Mouse (Mus musculus): ENCODE data around the gene Tom1. TPM values are rescaled to one million over a fixed set of nuclear protein-coding genes. Genes with fewer than 3 reads are reported as not detected.
A peak's percentile ranks its signal among the peaks of the same experiment; 100 is the strongest.

Tom1 gene
- 25.8 and 31.9 TPM in 2 replicates for polyA plus RNA-seq (2015; fragmentation: Nextera tagmentation; extraction: Ambion mirVana)

- peak within 1 kb of the TSS; percentile 88 for H3K27ac ChIP-seq
- H3K36me3 ChIP-seq, result peaks cover 24% of the 10 kb centered on the region
- H3K9ac ChIP-seq, result peak within 1 kb of the TSS; percentile 76
- H3K4me2 ChIP-seq, result peak within 1 kb of the TSS; percentile 80
- ATAC-seq (ENCODE audit: insufficient number of reproducible peaks, insufficient read depth, low FRiP score, low TSS enrichment, low read depth), result peak; percentile 98
- no peaks in the 10 kb centered on the region for H3K27me3 ChIP-seq
- H3K4me1 ChIP-seq, result peaks cover 14% of the 10 kb centered on the region
- no peaks in the 10 kb centered on the region for H3K9me3 ChIP-seq
- under 1% methylated on average over 59 of the region's 62 CpGs for WGBS
- H3K4me3 ChIP-seq, result peak within 1 kb of the TSS; percentile 68
These were observed at the start of gene Tom1 for GRCm38 (mm10) chr8:75033511-75034243. TSS of gene Tom1 (plus strand) at chr8:75033705.

DNA sequence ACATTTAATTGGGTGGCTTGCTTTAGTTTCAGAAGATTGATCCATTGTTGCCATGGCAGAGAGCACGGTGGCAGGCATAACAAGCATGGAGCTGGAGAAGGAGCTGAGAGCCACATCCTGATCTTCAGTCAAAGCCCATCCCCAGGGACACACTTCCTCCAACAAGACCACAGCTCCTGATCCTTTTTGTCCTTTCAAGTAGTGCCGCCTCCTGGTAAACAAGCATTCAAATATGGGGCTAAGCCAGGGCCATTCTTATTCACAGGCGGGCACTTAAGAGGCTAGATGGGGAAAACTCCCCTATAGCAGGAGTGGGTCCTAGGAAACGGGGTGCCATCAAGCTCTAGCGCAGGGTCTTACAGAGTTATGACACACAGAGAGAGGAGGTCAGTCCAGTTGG lies 46.1 kb upstream of the Tom1 start:
- Histone ChIP-seq H3K4me2 (no peak overlapping the region), H3K4me1 (no peaks in the 10 kb centered on the region), H3K4me3 (no peak overlapping the region), H3K9me3 (no peaks in the 10 kb centered on the region), H3K27me3 (0 out of 2 replicates have a peak, but pooled peaks cover 6% of the 10 kb centered on the region), H3K36me3 (no peaks in the 10 kb centered on the region), H3K27ac (no peak overlapping the region), H3K9ac (no peak overlapping the region)
- no peak for ATAC-seq (ENCODE audit: insufficient number of reproducible peaks, insufficient read depth, low FRiP score, low TSS enrichment, low read depth)
- 79% methylated on average over 5 of the region's 5 CpGs for WGBS

DNA sequence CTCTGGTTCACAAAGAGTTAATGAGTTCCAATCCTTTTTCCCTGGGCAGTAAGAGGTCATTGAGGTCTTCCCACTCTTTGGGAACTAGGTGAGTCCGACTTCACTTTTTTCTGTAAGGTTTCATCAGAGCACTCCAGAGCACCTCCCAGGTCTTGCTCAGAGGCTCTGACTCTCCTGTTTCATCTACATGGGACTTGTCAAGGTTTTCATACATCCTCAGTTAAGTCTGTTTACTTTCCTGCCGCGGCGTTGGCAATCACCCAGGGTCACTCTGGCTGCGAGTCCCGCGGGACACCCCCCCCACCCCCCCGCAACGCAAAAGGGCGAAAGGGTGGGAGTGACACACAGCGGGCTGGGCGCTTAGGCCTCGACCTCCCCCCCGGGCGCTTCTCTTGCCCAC lies 43.5 kb upstream of the Tom1 start:
- Histone ChIP-seq H3K4me1 (peaks cover 5% of the 10 kb centered on the region; the same call in 1 of the 2 replicates), H3K4me2 (no peak overlapping the region), H3K36me3 (no peaks in the 10 kb centered on the region), H3K9me3 (no peaks in the 10 kb centered on the region), H3K4me3 (no peak overlapping the region), H3K27ac (no peak overlapping the region), H3K9ac (no peak overlapping the region), H3K27me3 (0 out of 2 replicates have a peak, but pooled peaks cover 6% of the 10 kb centered on the region)
- ATAC-seq (ENCODE audit: insufficient number of reproducible peaks, insufficient read depth, low FRiP score, low TSS enrichment, low read depth), result no peak
- 17% methylated on average over 15 of the region's 15 CpGs for WGBS

- Histone ChIP-seq H3K4me2 (peak within 1 kb of the TSS; percentile 64), H3K4me3 (peak within 1 kb of the TSS; percentile 84), H3K9ac (peak within 1 kb of the TSS; percentile 99), H3K9me3 (no peaks in the 10 kb centered on the region), H3K27ac (peak within 1 kb of the TSS; percentile 98), H3K4me1 (peaks cover 5% of the 10 kb centered on the region; the same call in 1 of the 2 replicates), H3K27me3 (0 out of 2 replicates have a peak, but pooled peaks cover 6% of the 10 kb centered on the region), H3K36me3 (no peaks in the 10 kb centered on the region)
- 12% methylated on average over 8 of the region's 8 CpGs for WGBS
- no peak for ATAC-seq (ENCODE audit: insufficient number of reproducible peaks, insufficient read depth, low FRiP score, low TSS enrichment, low read depth)
These were observed 40.4 kb upstream of the Tom1 start, which contains the start of gene Hmgxb4 for GRCm38 (mm10) chr8:74993081-74993474. TSS of gene Hmgxb4 (plus strand) at chr8:74993356.

DNA sequence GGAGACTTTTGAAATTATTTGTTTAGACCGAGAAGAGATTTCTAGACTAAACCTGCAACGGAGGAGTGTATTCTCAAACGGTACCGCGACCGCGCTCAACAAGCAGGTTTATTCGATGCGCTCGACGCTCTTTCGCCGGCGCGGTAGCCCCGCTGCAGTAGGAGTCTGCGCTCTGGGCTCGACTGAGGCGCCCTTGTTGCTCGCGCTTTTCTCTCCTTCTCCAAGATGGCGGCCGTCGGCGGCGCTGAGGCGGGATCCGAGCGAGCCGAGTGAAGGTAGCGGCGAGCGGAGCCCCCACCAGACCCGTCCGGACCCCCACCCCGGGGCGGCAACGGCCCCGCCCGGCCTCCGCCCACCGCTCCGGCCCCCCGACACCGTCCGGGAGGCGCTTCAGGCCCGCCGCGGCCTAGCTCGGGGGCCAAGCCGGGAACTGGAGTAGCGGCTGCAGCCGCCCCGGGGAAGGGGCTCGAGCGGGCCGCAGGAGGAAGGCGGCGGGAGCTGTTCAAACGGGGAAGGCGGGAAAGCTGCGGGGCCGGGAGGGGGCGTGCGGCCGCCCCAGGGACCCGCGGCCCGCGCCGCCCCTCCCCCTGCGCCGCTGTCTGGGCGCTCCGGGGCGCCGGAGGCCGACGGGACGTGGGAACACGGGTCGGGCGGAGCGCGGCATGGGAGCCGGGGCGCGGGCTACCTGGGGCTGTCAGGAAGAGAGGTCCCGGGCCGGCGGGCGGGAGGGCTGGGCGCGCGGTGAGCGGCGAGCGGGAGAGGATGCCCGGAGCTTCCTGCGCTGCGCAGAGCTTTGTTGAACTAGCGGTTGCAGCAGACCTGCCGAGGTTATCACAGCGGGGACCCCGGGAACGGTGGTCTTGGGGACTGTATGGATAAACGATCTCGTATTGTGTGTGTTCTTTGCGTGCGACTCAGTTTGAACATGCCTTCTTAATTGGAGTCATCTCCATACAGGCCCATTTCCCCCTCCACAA lies 39.7 kb upstream of the Tom1 start:
- Histone ChIP-seq H3K4me2 (peak overlapping the region; percentile 64), H3K4me1 (peaks cover 5% of the 10 kb centered on the region; the same call in 1 of the 2 replicates), H3K4me3 (peak overlapping the region; percentile 84), H3K9ac (peak overlapping the region; percentile 99), H3K9me3 (no peaks in the 10 kb centered on the region), H3K27me3 (0 out of 2 replicates have a peak, but pooled peaks cover 6% of the 10 kb centered on the region), H3K27ac (peak overlapping the region; percentile 98), H3K36me3 (peaks cover 3% of the 10 kb centered on the region)
- peak; percentile 92 for ATAC-seq (ENCODE audit: insufficient number of reproducible peaks, insufficient read depth, low FRiP score, low TSS enrichment, low read depth)
- under 1% methylated on average over 85 of the region's 111 CpGs for WGBS

- peak overlapping the region; percentile 84 for H3K4me3 ChIP-seq
- peaks cover 11% of the 10 kb centered on the region for H3K36me3 ChIP-seq
- peaks cover 5% of the 10 kb centered on the region; the same call in 1 of the 2 replicates for H3K4me1 ChIP-seq
- ATAC-seq (ENCODE audit: insufficient number of reproducible peaks, insufficient read depth, low FRiP score, low TSS enrichment, low read depth), result no peak
- H3K27me3 ChIP-seq, result 0 out of 2 replicates have a peak, but pooled peaks cover 6% of the 10 kb centered on the region
- peak overlapping the region; percentile 98 for H3K27ac ChIP-seq
- H3K4me2 ChIP-seq, result peak overlapping the region; percentile 64
- WGBS, result 6% methylated on average over 7 of the region's 7 CpGs
- H3K9ac ChIP-seq, result peak overlapping the region; percentile 99
- H3K9me3 ChIP-seq, result no peaks in the 10 kb centered on the region
These were observed 39.0 kb upstream of the Tom1 start for GRCm38 (mm10) chr8:74994540-74994939.

GRCm38 (mm10) chr8:75000431-75000830 lies 33.1 kb upstream of the Tom1 start:
- ATAC-seq (ENCODE audit: insufficient number of reproducible peaks, insufficient read depth, low FRiP score, low TSS enrichment, low read depth), result no peak
- H3K27ac ChIP-seq, result no peak overlapping the region
- no peaks in the 10 kb centered on the region for H3K9me3 ChIP-seq
- no peak overlapping the region for H3K4me3 ChIP-seq
- peaks cover 66% of the 10 kb centered on the region for H3K36me3 ChIP-seq
- no peak overlapping the region for H3K4me2 ChIP-seq
- no peaks in the 10 kb centered on the region for H3K4me1 ChIP-seq
- 90% methylated on average over 3 of the region's 3 CpGs for WGBS
- no peak overlapping the region for H3K9ac ChIP-seq
- H3K27me3 ChIP-seq, result no peaks in the 10 kb centered on the region

GRCm38 (mm10) chr8:75008826-75009225 lies 24.7 kb upstream of the Tom1 start:
- H3K4me1 ChIP-seq, result 0 out of 2 replicates have a peak, but pooled peaks cover 2% of the 10 kb centered on the region
- no peak overlapping the region for H3K4me2 ChIP-seq
- H3K4me3 ChIP-seq, result no peak overlapping the region
- H3K36me3 ChIP-seq, result peaks cover 63% of the 10 kb centered on the region
- no peaks in the 10 kb centered on the region for H3K9me3 ChIP-seq
- H3K27ac ChIP-seq, result no peak overlapping the region
- no peak overlapping the region for H3K9ac ChIP-seq
- 92% methylated on average over 2 of the region's 2 CpGs for WGBS
- no peak for ATAC-seq (ENCODE audit: insufficient number of reproducible peaks, insufficient read depth, low FRiP score, low TSS enrichment, low read depth)
- H3K27me3 ChIP-seq, result no peaks in the 10 kb centered on the region

GRCm38 (mm10) chr8:75013557-75013956 lies 19.9 kb upstream of the Tom1 start:
- 40% methylated on average over 2 of the region's 2 CpGs for WGBS
- Histone ChIP-seq H3K27ac (no peak overlapping the region), H3K4me2 (no peak overlapping the region), H3K4me1 (peaks cover 8% of the 10 kb centered on the region), H3K9ac (no peak overlapping the region), H3K4me3 (no peak overlapping the region), H3K27me3 (no peaks in the 10 kb centered on the region), H3K9me3 (no peaks in the 10 kb centered on the region), H3K36me3 (peaks cover 32% of the 10 kb centered on the region)
- ATAC-seq (ENCODE audit: insufficient number of reproducible peaks, insufficient read depth, low FRiP score, low TSS enrichment, low read depth), result no peak

DNA sequence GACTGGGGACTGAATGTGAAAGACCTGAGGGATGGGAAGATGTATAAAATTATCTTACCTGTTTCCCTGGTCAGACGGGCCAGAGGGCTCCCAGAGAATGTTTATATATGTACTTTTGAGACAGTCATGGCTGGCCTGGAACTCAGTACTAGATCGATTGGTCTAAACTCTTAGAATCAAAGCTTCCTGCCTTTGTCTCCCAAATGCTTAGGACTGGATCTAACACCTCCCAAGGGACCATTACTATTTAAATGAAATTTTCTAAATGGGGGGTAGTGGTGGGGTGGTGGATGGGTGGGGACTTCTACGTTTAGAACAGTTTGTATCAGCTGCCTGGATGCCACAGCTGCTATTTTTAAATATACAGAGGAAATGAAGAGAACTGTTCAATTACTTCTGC lies 19.5 kb upstream of the Tom1 start:
- Histone ChIP-seq H3K27ac (no peak overlapping the region), H3K4me1 (peaks cover 9% of the 10 kb centered on the region), H3K9ac (no peak overlapping the region), H3K36me3 (peaks cover 28% of the 10 kb centered on the region), H3K9me3 (no peaks in the 10 kb centered on the region), H3K4me2 (no peak overlapping the region), H3K4me3 (no peak overlapping the region), H3K27me3 (no peaks in the 10 kb centered on the region)
- no peak for ATAC-seq (ENCODE audit: insufficient number of reproducible peaks, insufficient read depth, low FRiP score, low TSS enrichment, low read depth)
- 70% methylated on average over 3 of the region's 3 CpGs for WGBS

DNA sequence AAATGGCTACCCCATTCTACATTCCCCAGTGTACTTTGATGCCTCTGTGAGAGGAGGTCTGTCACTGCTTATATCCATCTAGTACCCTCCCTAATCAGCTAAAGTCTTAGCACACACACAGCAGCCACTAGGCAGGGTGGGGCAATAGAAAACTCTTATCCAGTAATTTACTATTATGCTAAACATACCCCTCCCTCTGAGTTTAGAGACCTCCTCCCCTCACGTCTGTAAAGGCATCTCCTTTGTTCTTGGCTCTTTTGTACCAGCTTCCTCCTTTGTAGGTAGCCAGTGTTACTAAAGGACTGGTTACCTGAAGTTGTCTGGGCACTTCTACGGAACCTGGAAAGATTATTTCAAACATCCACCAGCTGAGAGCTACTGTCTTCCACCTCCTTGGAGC lies 17.5 kb upstream of the Tom1 start:
- Histone ChIP-seq H3K36me3 (peaks cover 18% of the 10 kb centered on the region), H3K9me3 (no peaks in the 10 kb centered on the region), H3K27ac (no peak overlapping the region), H3K4me2 (no peak overlapping the region), H3K4me1 (peaks cover 9% of the 10 kb centered on the region), H3K27me3 (no peaks in the 10 kb centered on the region), H3K4me3 (no peak overlapping the region), H3K9ac (no peak overlapping the region)
- WGBS, result 57% methylated on average over 2 of the region's 2 CpGs
- no peak for ATAC-seq (ENCODE audit: insufficient number of reproducible peaks, insufficient read depth, low FRiP score, low TSS enrichment, low read depth)
